In genomic region chr5:64474868-64475267, GRCm38 (mm10) we compare ENCODE assay signal across 21 mouse cellular contexts.
A peak's percentile ranks its signal among the peaks of the same experiment; 100 is the strongest.
DNase-seq lines count a peak whose midpoint lies in the region; ATAC-seq lines count a peak whose summit lies in the region.
"Had no signal": no experiment of that assay in that cellular context is flagged by ENCODE, and none has a peak within 500 bp of the region (broad histone marks: within the 10 kb centered on the region; RNA-seq: fewer than 3 reads in every experiment).

No protein-coding gene starts in this region.

- peak overlapping the region; percentile 82 for H3K27ac ChIP-seq in forebrain, embryonic 10.5 days
- H3K27ac ChIP-seq in forebrain, embryonic 12.5 days = no peak overlapping the region

- no peak for DNase-seq in forebrain, embryonic 10.5 days (ENCODE audit: extremely low spot score, low spot score)
- DNase-seq in heart, adult 11 months = peak; percentile 4
- no peak for DNase-seq in heart, adult 18-20 months
- no peak for DNase-seq in cerebellum, postnatal 25 days
- DNase-seq: adrenal gland, adult 2 months; adrenal gland, adult 8-10 months; adrenal gland, postnatal 10 days; adrenal gland, postnatal 14 days; adrenal gland, postnatal 25 days; adrenal gland, postnatal 36 days; B cell, adult 2 months; cerebellum, adult 11 months; cerebellum, adult 11-12 months; cerebellum, adult 18-20 months had no signal

- no peak overlapping the region for H3K4me3 ChIP-seq in forebrain, embryonic 10.5 days
- H3K4me3 ChIP-seq in forebrain, embryonic 12.5 days (replicated peaks) = no peak overlapping the region

- no peaks in the 10 kb centered on the region for H3K9me3 ChIP-seq in forebrain, embryonic 10.5 days
- H3K9me3 ChIP-seq in forebrain, embryonic 12.5 days = no peaks in the 10 kb centered on the region
- H3K9me3 ChIP-seq: G1E had no signal

- no peak overlapping the region for H3K4me2 ChIP-seq in forebrain, embryonic 12.5 days

- peaks cover 43% of the 10 kb centered on the region for H3K4me1 ChIP-seq in forebrain, embryonic 10.5 days
- peaks cover 19% of the 10 kb centered on the region for H3K4me1 ChIP-seq in forebrain, embryonic 12.5 days

- H3K36me3 ChIP-seq in forebrain, embryonic 10.5 days (replicated peaks) = peaks cover under 1% of the 10 kb centered on the region; the same call in 1 of the 2 replicates
- no peaks in the 10 kb centered on the region for H3K36me3 ChIP-seq in forebrain, embryonic 12.5 days (replicated peaks)
- H3K36me3 ChIP-seq: G1E had no signal

- WGBS in forebrain, embryonic 10.5 days = 90% methylated on average over 1 of the region's 1 CpGs
- WGBS in forebrain, embryonic 12.5 days = 94% methylated on average over 1 of the region's 1 CpGs

- H3K27me3 ChIP-seq in forebrain, embryonic 10.5 days (ENCODE audit: poor library complexity, severe bottlenecking) = no peaks in the 10 kb centered on the region
- H3K27me3 ChIP-seq in forebrain, embryonic 12.5 days = no peaks in the 10 kb centered on the region
- H3K27me3 ChIP-seq: CH12.LX, Patski had no signal

- ATAC-seq in forebrain, embryonic 12.5 days (ENCODE audit: low FRiP score) = no peak
- ATAC-seq in monocyte, adult 5-6 weeks (replicated peaks; ENCODE audit: insufficient number of reproducible peaks, low FRiP score, low TSS enrichment, poor library complexity, severe bottlenecking) = peak; percentile 59
- ATAC-seq: activated CD4-positive, CD25-positive, alpha-beta regulatory T cell, adult 4 months; CD4-positive, CD25-positive, alpha-beta regulatory T cell, adult 4 months had no signal

- no peak overlapping the region for H3K9ac ChIP-seq in forebrain, embryonic 12.5 days
